Mouse (Mus musculus) adrenal gland, adult (tissue): ENCODE measurements around the gene Plekhb2.

Experiments used
- DNase-seq, 2 experiments: peaks; one replicate each; pipeline ENCODE4 v3.0.0; 2022 to 2023; ENCODE audit warnings: low spot score in 1 of 2; ENCODE audit not compliant: inconsistent age in 2 of 2

Gene Plekhb2

GRCm38 (mm10) chr1:34830934-34831333, 18.8 kb upstream of the Plekhb2 start:
- DNase-seq, result no peak

GRCm38 (mm10) chr1:34831381-34831780, 18.4 kb upstream of the Plekhb2 start:
- DNase-seq, result no peak

- no peak for DNase-seq
These were observed 14.9 kb upstream of the Plekhb2 start for GRCm38 (mm10) chr1:34834904-34835303.

- DNase-seq, result peak in 1 of 2 experiments; percentile 71
These were observed 11.7 kb upstream of the Plekhb2 start for GRCm38 (mm10) chr1:34837951-34838689.

- peak in 1 of 2 experiments; percentile 61 for DNase-seq
These were observed 10.5 kb upstream of the Plekhb2 start for GRCm38 (mm10) chr1:34839241-34839640.

GRCm38 (mm10) chr1:34841709-34842388, 7.9 kb upstream of the Plekhb2 start:
- peak in 1 of 2 experiments; percentile 63 for DNase-seq

- peak in 1 of 2 experiments; percentile 92 for DNase-seq
These were observed 7.4 kb upstream of the Plekhb2 start for GRCm38 (mm10) chr1:34842389-34842861.

GRCm38 (mm10) chr1:34842887-34843618, 6.7 kb upstream of the Plekhb2 start, which contains the start of gene Fam168b:
Fam168b (minus strand) TSS chr1:34843065.
- peak; percentile 91 to 95 for DNase-seq

- DNase-seq, result no peak
These were observed 2.7 kb upstream of the Plekhb2 start for GRCm38 (mm10) chr1:34847070-34847469.

- peak; percentile 42 to 82 for DNase-seq
These were observed 764 bp downstream of the Plekhb2 start for GRCm38 (mm10) chr1:34850343-34851136.

GRCm38 (mm10) chr1:34851562-34851961, 1.8 kb downstream of the Plekhb2 start:
- DNase-seq, result peak; percentile 77 to 92

- peak in 1 of 2 experiments; percentile 63 for DNase-seq
These were observed 2.5 kb downstream of the Plekhb2 start for GRCm38 (mm10) chr1:34852116-34852878.

- no peak for DNase-seq
These were observed 4.0 kb downstream of the Plekhb2 start for GRCm38 (mm10) chr1:34853786-34854185.

GRCm38 (mm10) chr1:34855056-34855739, 5.4 kb downstream of the Plekhb2 start:
- DNase-seq, result no peak

GRCm38 (mm10) chr1:34858671-34859070, 8.9 kb downstream of the Plekhb2 start:
- peak in 1 of 2 experiments; percentile 51 for DNase-seq

- no peak for DNase-seq
These were observed 10.0 kb downstream of the Plekhb2 start for GRCm38 (mm10) chr1:34859761-34860160.

- no peak for DNase-seq
These were observed 10.4 kb downstream of the Plekhb2 start for GRCm38 (mm10) chr1:34860205-34860604.

GRCm38 (mm10) chr1:34862877-34863276, 13.1 kb downstream of the Plekhb2 start:
- no peak for DNase-seq

- DNase-seq, result no peak
These were observed 13.5 kb downstream of the Plekhb2 start for GRCm38 (mm10) chr1:34863323-34863722.
